Mouse (Mus musculus): ENCODE measurements around the gene Tmed2.

DNA sequence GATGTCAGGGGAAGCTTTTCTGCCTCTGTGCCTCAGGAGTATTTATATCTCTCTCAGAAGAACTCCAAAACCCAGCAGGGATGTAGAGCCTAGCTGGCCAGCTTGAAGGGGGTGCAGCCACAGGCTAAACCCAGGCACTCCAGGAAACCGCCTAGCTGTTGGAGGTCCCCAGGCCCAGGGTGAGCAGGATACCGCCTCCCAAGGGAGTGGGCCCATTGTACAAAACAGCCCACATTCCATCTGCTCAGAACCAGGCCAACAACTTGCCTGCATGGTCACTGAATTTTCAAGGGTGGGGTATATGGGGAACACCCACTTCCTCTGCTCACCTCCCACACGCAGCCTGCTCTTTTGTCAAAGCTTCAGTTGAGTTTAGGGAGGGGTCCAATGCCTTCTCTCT, 39.9 kb upstream of the Tmed2 start:
- no peak for TF ChIP-seq CTCF (IDR thresholded peaks at IDR 0.05; ENCODE audit: insufficient read depth, low read length)
- no peak for TF ChIP-seq POLR2A (IDR thresholded peaks at IDR 0.05; ENCODE audit: borderline replicate concordance, extremely low read depth, low read depth, low read length)
